Mouse (Mus musculus) heart, embryonic 15.5 days (tissue): Measurements from ENCODE around the gene Ppard. TPM values are rescaled to one million over a fixed set of nuclear protein-coding genes. Genes with fewer than 3 reads are reported as not detected.

Experiments used
- ATAC-seq: fragments of 200-750 bp; cut with Nextera tagmentation; replicated peaks from 2 replicates; pipeline ENCODE4 v1.8.0; 2017; ENCODE audit warnings: low read depth, moderate TSS enrichment; ENCODE audit not compliant: insufficient number of reproducible peaks, insufficient read depth, low FRiP score
- H3K27ac ChIP-seq: fragments of 300-500 bp; sonication (generic); 2 replicates; pipeline ENCODE4 v1.5.1; 2015; ENCODE audit warnings: mild to moderate bottlenecking, inconsistent platforms
- H3K27me3 ChIP-seq: fragments of 300-500 bp; sonication (generic); 2 replicates; pipeline ENCODE4 v1.6.1; 2015; ENCODE audit warnings: inconsistent platforms
- H3K36me3 ChIP-seq: fragments of 300-500 bp; sonication (generic); 2 replicates; pipeline ENCODE4 v1.6.1; 2015; ENCODE audit warnings: mild to moderate bottlenecking, inconsistent platforms
- H3K4me1 ChIP-seq: fragments of 300-500 bp; sonication (generic); replicated peaks from 2 replicates; pipeline ENCODE4 v1.6.1; 2015; ENCODE audit warnings: inconsistent platforms
- H3K4me2 ChIP-seq: fragments of 300-500 bp; sonication (generic); 2 replicates; pipeline ENCODE4 v1.6.1; 2015; ENCODE audit warnings: inconsistent platforms, mild to moderate bottlenecking, moderate library complexity
- H3K4me3 ChIP-seq: fragments of 300-500 bp; sonication (generic); 2 replicates; pipeline ENCODE4 v1.5.1; 2015; ENCODE audit warnings: mild to moderate bottlenecking, inconsistent platforms
- H3K9ac ChIP-seq: fragments of 300-500 bp; sonication (generic); 2 replicates; pipeline ENCODE4 v1.6.1; 2015; ENCODE audit warnings: mild to moderate bottlenecking, inconsistent platforms
- H3K9me3 ChIP-seq: fragments of 300-500 bp; sonication (generic); replicated peaks from 2 replicates; pipeline ENCODE4 v1.6.1; 2016; ENCODE audit warnings: inconsistent platforms
- WGBS: fragments of 180-500 bp; shearing (Covaris S2); methylation state at CpG from one replicate; pipeline ENCODE4 v1.1.7; 2015; ENCODE audit warnings: mixed read lengths; 5-methylcytosine and 5-hydroxymethylcytosine counted together
- polyA plus RNA-seq: library from polyadenylated mRNA; unstranded; fragments of >200 nt; fragmentation: Nextera tagmentation; extraction: Ambion mirVana; gene quantifications from 2 replicates; pipeline ENCODE4 v1.2.1, GENCODE M21; 2015

Ppard gene
- polyA plus RNA-seq, 1 experiment from 2014 or later = 1.1 TPM

DNA sequence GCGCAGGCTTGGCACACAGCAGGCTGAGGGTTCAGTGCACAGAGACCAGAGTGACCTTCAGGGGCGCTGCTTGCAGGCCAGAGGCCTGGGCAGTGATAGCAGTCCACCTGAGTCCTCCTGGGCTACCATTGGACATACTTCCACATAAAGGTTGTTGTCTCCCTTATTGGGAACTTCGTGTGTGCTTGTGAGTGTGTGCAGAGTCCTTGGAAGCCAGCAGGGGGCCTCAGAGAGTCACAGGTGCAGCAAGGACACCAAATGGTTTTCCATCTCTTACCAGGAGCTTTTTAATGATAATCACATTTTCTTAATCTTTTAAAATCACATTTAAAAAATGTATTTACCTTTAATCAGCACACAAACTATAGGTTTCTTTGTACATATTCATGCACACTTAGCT, 42.2 kb downstream of the Ppard start:
- Histone ChIP-seq H3K4me1 (peaks cover 23% of the 10 kb centered on the region), H3K9ac (no peak overlapping the region)

DNA sequence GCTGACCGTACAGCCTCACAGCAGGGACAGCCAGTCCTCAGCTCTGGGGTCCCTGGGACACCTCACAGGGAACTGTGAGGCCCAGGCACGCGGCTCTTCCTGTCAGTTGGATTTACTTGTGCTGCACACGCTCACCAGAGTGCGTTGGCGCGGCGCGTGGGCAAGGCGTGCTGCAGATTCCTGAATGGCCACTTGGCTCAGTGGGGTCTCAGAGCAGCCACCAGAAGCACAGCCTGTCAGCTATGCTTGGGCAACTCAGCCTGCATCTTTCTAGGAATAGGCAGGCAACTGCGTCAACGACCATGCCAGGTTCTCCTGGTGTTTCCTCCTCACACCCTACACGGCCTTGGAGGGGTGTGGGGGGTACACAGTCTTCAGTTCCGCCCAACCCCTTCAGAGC, 44.7 kb downstream of the Ppard start:
- no peak overlapping the region for H3K4me3 ChIP-seq
- no peak for ATAC-seq
- peaks cover 33% of the 10 kb centered on the region for H3K4me1 ChIP-seq
- H3K36me3 ChIP-seq = no peaks in the 10 kb centered on the region
- no peak overlapping the region for H3K4me2 ChIP-seq
- no peak overlapping the region for H3K27ac ChIP-seq
- 81% methylated on average over 14 of the region's 14 CpGs for WGBS
- no peaks in the 10 kb centered on the region for H3K27me3 ChIP-seq
- H3K9me3 ChIP-seq = no peaks in the 10 kb centered on the region
- no peak overlapping the region for H3K9ac ChIP-seq

More for the DNA sequence above, 42.2 kb downstream of the Ppard start:
- Histone ChIP-seq H3K4me2 (no peak overlapping the region), H3K9me3 (no peaks in the 10 kb centered on the region), H3K27me3 (no peaks in the 10 kb centered on the region), H3K27ac (no peak overlapping the region), H3K4me3 (no peak overlapping the region), H3K36me3 (no peaks in the 10 kb centered on the region)
- no peak for ATAC-seq
- 83% methylated on average over 3 of the region's 3 CpGs for WGBS

DNA sequence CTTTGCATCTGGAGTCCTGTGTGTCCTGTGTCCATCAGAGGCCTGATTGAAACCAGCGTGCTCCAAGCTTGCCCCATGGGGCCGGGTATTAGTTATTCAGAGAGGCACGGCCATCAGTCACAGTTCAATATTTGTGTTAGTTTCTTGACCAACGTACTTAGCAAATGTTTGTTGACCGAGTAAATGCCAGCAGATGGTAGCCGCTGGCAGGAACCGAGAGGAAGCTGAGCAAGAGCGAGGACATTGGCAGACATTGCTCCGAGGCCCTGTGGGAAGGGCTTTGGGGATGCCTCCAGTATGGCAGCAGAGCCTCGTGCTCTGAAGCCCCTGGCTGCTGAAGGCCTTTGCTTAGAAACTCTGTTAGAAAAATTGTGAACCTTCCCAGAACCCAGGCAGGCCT, 45.2 kb downstream of the Ppard start:
- no peak overlapping the region for H3K27ac ChIP-seq
- H3K27me3 ChIP-seq = no peaks in the 10 kb centered on the region
- 72% methylated on average over 10 of the region's 10 CpGs for WGBS
- ATAC-seq = no peak
- no peak overlapping the region for H3K4me2 ChIP-seq
- no peaks in the 10 kb centered on the region for H3K9me3 ChIP-seq
- H3K9ac ChIP-seq = no peak overlapping the region
- no peak overlapping the region for H3K4me3 ChIP-seq
- peaks cover 28% of the 10 kb centered on the region for H3K4me1 ChIP-seq
- no peaks in the 10 kb centered on the region for H3K36me3 ChIP-seq

DNA sequence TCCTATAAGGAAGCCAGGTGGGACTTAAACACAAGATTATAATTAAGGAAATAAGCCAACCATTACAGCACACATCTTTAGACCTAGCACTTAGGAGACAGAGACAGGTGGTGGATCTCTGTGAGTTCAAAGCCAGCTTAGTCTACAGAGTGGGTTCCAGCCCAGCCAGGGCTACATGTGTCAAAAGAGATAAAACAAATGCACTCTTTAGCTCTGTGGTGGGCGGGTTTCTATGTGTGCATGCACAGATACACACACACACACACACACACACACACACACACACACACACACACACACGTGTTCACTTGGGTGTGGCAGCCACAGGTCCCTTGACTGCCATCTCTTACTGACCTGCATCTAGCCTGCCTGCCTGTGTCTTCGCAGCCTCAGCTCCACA, 45.7 kb downstream of the Ppard start:
- Histone ChIP-seq H3K36me3 (no peaks in the 10 kb centered on the region), H3K9ac (no peak overlapping the region), H3K27ac (no peak overlapping the region), H3K4me2 (no peak overlapping the region), H3K27me3 (no peaks in the 10 kb centered on the region), H3K4me3 (no peak overlapping the region), H3K4me1 (peaks cover 26% of the 10 kb centered on the region), H3K9me3 (no peaks in the 10 kb centered on the region)
- ATAC-seq = no peak
- 83% methylated on average over 3 of the region's 3 CpGs for WGBS

DNA sequence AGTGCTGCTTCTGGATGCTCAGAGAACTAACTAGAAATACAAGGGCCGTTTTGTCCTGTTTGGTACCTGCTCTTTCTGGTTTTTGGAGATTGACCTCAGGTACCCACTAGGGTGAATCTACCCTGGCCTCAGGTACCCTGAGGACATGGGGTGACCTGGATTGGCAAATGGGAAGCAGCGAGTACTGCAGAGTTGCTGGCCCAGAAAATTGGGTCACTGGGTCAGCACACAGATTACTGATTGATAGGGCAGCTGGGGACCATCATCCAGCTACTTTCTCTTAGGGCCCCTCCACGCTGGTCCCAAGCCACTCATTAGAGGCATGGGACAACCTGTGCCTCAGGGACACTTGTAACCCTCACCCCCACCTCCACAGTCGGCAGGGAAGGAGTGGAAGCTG, 46.7 kb downstream of the Ppard start:
- no peak overlapping the region for H3K4me3 ChIP-seq
- H3K36me3 ChIP-seq = no peaks in the 10 kb centered on the region
- 0 out of 2 replicates have a peak overlapping the region, but pooled peaks have one; percentile 2 for H3K27ac ChIP-seq
- H3K9ac ChIP-seq = no peak overlapping the region
- no peaks in the 10 kb centered on the region for H3K27me3 ChIP-seq
- no peak overlapping the region for H3K4me2 ChIP-seq
- no peaks in the 10 kb centered on the region for H3K9me3 ChIP-seq
- ATAC-seq = no peak
- WGBS = 51% methylated on average over 4 of the region's 4 CpGs
- H3K4me1 ChIP-seq = peaks cover 26% of the 10 kb centered on the region

DNA sequence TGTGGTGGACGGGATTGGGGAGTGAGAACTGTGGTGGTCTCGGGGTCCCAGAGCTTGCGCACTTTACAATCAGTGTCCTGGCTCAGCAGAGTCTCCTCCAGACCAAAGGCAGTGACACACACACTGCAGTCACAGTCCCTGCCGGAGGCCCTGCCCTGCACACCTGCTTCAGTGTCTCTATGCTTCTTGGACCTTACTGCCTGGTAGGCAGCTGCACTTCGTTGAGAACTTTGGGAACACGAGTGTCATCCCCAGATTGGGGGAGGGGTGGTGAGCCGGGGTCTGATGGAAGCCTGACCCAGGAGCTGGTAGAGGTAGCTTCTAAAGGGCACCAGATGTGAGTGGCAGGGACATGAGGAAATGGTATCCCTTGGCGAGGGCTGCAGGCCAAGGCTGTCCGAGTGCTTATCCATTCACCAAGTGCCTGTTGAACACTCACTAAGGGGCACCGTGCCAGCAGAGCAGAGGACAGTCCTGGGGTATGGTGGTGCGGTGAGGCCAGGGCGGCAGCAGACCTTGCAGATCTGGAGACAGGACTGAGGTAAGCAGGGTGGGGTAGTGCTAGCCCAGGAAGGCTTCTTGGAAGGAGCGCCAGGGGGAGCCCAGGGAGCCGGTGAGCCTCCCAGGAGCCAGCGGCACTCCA, 47.4 kb downstream of the Ppard start:
- Histone ChIP-seq H3K4me2 (peak overlapping the region; percentile 19; the same call in 1 of the 2 replicates), H3K4me3 (no peak overlapping the region), H3K27me3 (no peaks in the 10 kb centered on the region), H3K27ac (peak overlapping the region; percentile 47; the same call in 1 of the 2 replicates), H3K9me3 (no peaks in the 10 kb centered on the region), H3K4me1 (peaks cover 26% of the 10 kb centered on the region), H3K36me3 (no peaks in the 10 kb centered on the region), H3K9ac (0 out of 2 replicates have a peak overlapping the region, but pooled peaks have one; percentile 8)
- 46% methylated on average over 15 of the region's 15 CpGs for WGBS
- ATAC-seq = peak; percentile 61

DNA sequence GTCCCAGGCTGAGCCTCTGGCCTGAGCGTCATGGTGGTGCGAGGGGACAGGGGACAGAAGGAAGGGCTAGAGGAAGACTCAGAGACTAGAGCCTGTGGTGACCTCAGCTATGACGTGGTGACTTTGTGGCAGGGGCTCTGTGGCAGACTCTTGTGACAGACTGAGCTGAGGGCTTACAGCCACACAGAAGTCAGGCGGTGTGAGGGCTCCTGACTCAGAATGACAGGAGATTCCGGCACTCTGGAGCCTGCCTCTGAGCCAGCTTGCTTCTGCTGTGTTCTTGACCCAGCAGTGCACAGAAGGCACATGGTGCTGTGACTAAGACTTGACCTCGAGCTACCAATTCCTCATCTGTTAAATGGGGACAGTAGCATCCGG, 47.9 kb downstream of the Ppard start:
- Histone ChIP-seq H3K4me1 (peaks cover 26% of the 10 kb centered on the region), H3K4me2 (peak overlapping the region; percentile 19; the same call in 1 of the 2 replicates), H3K27ac (peak overlapping the region; percentile 47; the same call in 1 of the 2 replicates), H3K4me3 (no peak overlapping the region), H3K9me3 (no peaks in the 10 kb centered on the region), H3K36me3 (no peaks in the 10 kb centered on the region), H3K9ac (0 out of 2 replicates have a peak overlapping the region, but pooled peaks have one; percentile 8), H3K27me3 (no peaks in the 10 kb centered on the region)
- 66% methylated on average over 7 of the region's 7 CpGs for WGBS
- peak; percentile 32; the same call in 1 of the 2 replicates for ATAC-seq

DNA sequence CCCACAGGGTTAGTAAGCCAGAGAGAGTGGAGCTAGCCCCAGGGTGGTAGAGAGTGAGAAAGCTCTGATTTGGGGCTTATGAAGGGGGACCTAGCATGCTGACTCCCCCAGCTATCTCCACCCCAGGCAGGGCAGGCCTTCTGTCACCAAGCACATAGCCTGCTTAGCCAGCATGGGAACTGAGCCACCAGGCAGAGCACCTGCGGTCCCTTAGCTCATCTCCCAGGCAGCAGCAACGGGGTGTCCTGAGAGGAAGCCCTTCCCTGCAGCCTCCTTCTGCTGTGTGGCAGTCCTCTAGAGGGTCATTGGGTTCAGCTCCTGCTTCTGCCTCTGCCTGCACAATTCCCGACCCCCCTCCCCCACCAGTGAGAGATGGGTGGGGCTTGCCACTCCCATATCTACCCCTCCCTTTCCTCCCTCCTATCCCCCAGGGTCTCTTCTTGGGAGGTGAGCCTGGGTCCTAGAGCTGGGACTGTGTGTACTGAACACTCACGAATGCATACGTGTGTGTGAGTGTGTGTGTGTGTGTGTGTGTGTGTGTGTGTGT, 48.4 kb downstream of the Ppard start:
- H3K36me3 ChIP-seq = no peaks in the 10 kb centered on the region
- H3K4me1 ChIP-seq = peaks cover 26% of the 10 kb centered on the region
- no peak overlapping the region for H3K27ac ChIP-seq
- no peak overlapping the region for H3K9ac ChIP-seq
- no peak for ATAC-seq
- WGBS = 40% methylated on average over 5 of the region's 5 CpGs
- H3K9me3 ChIP-seq = no peaks in the 10 kb centered on the region
- no peak overlapping the region for H3K4me2 ChIP-seq
- no peaks in the 10 kb centered on the region for H3K27me3 ChIP-seq
- no peak overlapping the region for H3K4me3 ChIP-seq

DNA sequence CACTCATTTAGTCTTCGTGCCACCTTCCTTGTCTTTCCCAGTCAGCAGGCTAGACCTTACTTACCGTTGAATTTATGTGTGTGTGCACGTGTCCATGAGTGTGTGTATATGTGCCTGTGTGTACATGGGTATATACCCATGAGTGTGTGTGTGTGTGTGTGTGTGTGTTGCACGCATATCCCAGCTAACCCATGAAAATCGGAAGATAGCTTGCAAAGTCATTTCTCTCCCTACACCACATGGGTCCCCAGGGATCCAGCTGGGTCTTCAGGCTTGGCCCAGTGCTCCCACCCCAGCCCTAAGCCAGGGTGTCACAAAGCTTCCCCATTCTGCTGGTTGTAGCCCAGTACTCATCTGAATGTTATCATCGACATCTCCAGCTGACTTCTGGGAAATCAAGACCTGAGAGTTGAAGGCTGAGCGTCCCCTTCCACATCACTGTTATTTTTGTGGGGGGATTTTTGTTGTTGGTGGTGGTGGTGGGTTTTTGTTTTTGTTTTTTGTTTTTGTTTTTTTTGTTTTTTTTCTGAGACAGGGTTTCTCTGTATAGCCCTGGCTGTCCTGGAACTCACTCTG, 49.5 kb downstream of the Ppard start:
- Histone ChIP-seq H3K4me1 (peaks cover 34% of the 10 kb centered on the region), H3K9me3 (no peaks in the 10 kb centered on the region), H3K27me3 (no peaks in the 10 kb centered on the region), H3K4me2 (no peak overlapping the region), H3K4me3 (no peak overlapping the region), H3K9ac (no peak overlapping the region), H3K27ac (no peak overlapping the region), H3K36me3 (no peaks in the 10 kb centered on the region)
- WGBS = 91% methylated on average over 7 of the region's 7 CpGs
- no peak for ATAC-seq

DNA sequence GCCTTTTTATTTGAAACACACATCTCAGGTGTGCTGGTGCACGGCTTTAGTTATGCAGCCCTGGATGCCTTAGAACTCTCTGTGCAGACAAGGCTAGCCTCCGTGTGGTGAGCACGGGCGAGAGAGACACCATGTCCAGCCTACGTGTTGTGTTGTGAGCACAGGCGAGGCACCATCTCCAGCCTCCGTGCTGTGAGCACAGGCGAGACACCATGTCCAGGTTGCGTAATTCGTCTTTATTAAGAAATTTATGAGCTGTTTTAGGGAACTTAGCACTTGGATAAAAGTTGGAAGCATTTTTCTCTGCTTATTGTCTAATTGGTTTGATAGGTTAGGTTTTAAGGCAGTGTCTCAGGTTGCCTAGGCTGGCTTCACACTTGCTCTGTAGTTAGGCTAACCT, 50.7 kb downstream of the Ppard start:
- ATAC-seq = no peak
- WGBS = 83% methylated on average over 10 of the region's 10 CpGs
- peaks cover 44% of the 10 kb centered on the region for H3K4me1 ChIP-seq

DNA sequence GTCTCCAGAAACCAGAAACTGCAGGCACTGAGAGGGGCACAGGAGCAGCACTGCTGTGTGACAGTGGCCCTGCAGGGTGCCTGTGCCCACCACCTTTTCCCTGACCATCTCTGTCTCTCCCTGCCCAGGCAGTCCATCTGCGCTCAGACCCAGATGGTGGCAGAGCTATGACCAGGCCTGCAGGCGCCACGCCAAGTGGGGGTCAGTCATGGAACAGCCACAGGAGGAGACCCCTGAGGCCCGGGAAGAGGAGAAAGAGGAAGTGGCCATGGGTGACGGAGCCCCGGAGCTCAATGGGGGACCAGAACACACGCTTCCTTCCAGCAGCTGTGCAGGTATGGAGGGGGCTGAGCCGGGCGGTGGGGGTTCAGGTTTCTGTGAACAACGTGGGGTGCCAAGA, 53.6 kb downstream of the Ppard start:
- Histone ChIP-seq H3K9ac (no peak overlapping the region), H3K36me3 (no peaks in the 10 kb centered on the region), H3K9me3 (no peaks in the 10 kb centered on the region), H3K4me2 (no peak overlapping the region), H3K4me1 (peaks cover 33% of the 10 kb centered on the region), H3K4me3 (no peak overlapping the region), H3K27me3 (no peaks in the 10 kb centered on the region), H3K27ac (no peak overlapping the region)
- 77% methylated on average over 10 of the region's 10 CpGs for WGBS
- ATAC-seq = no peak

More for the DNA sequence above, 50.7 kb downstream of the Ppard start:
- H3K4me2 ChIP-seq = no peak overlapping the region
- no peaks in the 10 kb centered on the region for H3K36me3 ChIP-seq
- H3K9ac ChIP-seq = no peak overlapping the region
- no peak overlapping the region for H3K4me3 ChIP-seq
- no peak overlapping the region for H3K27ac ChIP-seq
- no peaks in the 10 kb centered on the region for H3K27me3 ChIP-seq
- H3K9me3 ChIP-seq = no peaks in the 10 kb centered on the region
